Mouse (Mus musculus) spleen, postnatal 10 days (tissue): ENCODE measurements around the gene P4hb.
A peak's percentile ranks its signal among the peaks of the same experiment; 100 is the strongest.

Experiments
- DNase-seq, 2 experiments: peaks; one replicate each; pipeline ENCODE4 v3.0.0; 2021 to 2022; ENCODE audit warnings: low spot score in 2 of 2

Gene P4hb

DNA sequence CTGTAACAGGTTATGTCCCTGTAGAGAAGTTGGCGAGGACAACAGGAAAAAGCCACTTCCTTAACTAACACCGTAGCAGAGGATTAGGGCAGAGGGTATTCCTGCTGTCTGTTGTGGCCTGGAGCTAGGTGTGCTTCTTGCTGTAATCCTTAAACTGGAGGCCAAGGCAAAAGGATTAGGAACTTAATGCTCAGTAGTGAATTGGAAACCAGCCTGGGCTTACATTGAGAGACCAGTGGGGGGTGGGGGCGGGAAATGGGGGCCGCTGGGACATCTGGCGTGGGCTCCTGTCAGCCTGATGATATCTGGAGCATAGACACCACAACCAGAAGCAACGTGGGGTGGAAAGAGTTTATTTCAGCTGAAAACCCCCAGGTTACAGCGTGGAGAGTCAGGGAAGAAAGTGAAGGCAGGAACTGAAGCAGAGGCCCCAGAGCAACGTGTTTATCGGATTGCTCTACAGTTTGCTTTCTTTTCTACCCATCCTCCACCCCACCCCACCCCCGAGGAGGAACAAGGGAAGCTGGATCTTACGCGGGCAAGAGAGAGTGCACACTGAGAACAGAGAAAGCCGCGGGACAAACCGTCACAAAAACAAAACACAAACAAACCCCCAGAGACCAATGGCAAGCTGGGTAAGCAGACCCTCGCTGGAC, 62.5 kb downstream of the P4hb start:
- DNase-seq = peak in 1 of 2 experiments; percentile 35
